Mouse (Mus musculus): Measurements from ENCODE around the gene Pald1.

Pald1 gene

DNA sequence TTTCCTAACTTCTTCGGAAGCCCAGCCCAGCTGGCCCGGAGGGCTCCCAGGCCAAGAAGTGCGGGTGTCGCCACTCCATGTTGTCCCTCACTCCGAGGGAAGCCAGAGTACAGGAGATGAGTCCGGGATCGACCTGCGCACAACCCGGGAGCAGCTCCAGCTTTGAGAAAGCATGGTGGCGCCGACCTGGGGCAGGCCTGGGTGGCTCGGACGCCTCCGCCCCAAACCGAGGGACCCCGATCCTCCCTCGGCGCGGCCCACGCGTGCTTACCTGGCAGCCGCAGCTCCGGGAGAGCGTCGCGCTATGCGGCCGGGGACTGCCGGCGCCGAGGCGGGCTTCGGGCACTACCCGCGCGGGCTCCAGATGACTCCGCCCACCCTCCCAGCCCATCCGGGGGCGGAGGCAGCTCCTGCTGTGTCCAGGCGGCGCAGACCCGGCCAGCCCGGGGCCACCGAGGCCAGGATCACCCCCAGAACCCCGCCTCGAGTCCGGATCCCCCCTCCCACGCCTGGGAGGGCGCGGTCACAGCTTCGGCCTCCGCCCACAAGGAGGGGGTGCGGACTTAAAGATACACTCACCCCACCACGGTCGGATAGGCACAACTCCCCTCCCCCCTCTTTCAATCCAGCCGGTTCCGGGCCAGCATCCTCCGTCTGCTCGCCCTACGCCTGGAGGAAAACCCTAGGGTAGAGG is at the start of gene Pald1:
TSS of gene Pald1 (minus strand) at position 510 of the 694 bp plus-strand sequence.
- DNase-seq (ENCODE audit: low read depth, low spot score): no peak

DNA sequence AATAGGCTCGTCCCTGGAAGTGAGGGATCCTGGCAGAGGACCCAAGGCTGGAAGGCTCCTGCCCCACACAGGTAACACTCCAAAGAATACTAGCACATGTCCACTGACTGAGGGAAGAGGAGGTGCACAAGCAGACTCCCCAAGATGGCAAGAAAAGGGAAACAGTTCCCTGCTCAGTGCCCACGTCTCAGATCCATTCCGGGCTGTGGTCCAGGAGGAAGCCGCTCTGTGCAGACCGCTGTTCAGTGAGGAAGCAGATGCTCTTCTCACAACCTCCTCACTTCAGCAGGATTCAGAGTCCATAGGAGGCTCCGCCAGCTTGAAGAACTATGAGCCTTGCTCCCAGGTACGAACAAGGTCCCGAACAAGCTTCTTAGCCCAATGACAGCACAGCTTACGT is 48.0 kb upstream of the Pald1 start:
- DNase-seq (ENCODE audit: low read depth, low spot score): no peak

DNA sequence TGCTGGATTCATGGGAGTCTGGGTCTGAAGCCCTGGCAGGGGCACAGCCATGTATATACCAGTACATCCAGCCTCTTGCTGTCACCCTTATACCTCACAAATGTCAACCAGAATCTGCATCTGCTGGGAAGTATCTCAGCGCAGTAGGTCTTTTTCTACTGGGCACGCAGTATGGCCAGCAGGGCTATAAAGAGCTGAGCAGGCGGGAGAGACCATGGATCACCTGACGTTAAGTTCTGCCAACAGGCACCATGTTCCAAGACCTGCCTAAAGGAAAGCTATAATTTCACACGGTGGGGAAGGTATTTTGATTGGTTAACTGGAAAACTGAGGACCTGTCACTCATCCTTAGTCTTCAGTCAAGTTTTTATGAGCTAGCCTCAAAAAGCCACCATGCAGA is 45.7 kb upstream of the Pald1 start:
- no peak for DNase-seq (ENCODE audit: low read depth, low spot score)

DNA sequence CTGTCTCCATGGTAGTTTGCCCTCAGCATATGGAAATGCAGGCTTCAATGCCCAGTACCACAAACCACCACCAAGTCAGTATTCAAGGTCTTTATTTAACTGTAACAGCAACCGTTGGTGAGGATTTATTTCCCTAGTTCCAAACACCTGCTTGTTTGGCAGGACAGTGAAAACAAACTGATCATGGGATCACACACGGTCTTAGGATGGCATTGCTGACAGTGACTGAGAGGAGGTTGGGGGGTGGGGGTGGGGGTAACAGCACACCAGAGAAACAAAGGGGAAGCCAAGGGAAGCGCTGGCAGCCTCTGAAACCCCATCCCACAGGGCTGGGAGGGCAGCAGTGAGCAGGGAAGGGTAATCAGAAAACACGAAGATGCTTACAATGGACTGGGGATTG is 45.1 kb upstream of the Pald1 start:
- DNase-seq (ENCODE audit: low read depth, low spot score): no peak

DNA sequence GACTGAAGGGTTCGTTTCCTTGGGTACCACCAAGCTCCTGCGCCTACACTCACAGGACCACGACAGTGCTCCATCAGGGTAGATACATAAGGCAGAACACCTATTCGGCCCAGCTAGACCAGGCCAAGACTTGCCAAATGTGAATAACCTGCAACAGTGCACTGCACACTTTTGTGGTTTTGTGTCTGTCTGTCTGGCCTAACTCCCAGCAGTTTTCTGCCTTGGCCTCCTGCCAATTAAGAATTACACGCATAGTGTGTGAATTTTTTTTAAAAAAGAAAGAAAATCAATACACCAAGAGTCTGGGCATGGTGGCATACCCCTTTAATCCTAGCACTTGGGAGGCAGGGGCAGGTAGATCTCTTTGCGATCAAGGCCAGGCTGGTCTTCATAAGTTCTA is 44.6 kb upstream of the Pald1 start:
- DNase-seq (ENCODE audit: low read depth, low spot score): no peak

DNA sequence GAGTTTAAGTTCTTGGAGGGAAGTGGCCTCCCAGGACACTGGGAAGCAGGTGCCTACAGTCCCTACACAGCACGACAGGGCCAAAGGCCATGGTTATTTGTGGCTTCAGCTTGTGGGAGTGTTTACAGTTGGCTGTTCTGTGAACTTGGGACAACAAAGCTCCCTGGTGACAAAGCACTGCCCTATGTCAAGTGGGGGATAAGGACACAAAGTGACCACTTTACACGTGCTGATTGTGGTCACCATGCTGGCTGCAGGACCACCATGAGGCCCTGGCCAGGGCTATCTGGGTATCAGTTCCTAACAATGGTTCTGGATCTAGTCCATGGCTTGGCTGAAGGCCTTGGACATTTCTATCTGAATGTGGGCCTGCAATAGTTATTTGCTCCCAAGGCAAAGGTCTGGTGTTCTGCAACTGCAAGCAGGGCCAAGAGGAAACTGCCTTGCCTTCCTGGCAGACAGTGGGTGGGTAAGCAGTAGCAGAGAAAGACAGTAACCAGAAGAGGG is 43.0 kb upstream of the Pald1 start:
- DNase-seq (ENCODE audit: low read depth, low spot score): no peak

DNA sequence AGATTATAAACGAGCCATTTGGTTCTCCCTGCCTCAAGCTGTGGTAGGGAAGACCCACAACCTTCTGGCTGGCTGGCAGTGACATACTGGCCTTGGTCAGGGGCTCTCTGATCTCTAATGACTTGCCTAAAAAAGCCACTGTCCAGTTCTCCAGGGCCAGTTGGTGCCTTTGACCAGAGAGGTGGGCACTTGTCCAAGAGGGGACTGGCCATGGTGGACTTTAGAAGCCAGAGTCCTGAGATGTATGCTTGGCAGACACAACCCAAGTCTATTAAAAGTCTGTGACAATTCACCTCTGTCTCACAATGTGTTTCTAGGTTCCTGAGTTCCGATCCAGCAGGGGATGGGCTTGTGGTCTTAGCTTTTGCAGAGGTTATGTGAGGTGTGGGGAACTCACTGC is 41.7 kb upstream of the Pald1 start:
- no peak for DNase-seq (ENCODE audit: low read depth, low spot score)

DNA sequence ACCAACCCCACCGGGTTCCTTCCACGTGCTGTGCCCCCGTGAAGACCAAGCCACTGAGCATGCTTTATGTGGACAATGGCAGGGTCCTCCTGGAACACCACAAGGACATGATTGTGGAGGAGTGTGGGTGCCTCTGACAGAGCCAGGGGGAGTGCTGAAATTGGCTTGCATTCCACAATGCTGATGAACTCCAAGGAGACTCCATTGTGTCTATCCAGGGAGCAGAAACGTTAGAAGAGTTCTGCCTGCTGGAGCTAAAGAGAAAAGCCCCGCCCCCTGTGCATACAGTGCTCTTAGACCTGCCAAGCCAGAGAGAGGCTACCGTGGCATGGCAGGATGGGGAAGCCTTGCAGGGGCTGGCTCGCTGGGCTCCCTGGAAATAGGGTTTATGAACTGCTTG is 41.2 kb upstream of the Pald1 start:
- no peak for DNase-seq (ENCODE audit: low read depth, low spot score)

DNA sequence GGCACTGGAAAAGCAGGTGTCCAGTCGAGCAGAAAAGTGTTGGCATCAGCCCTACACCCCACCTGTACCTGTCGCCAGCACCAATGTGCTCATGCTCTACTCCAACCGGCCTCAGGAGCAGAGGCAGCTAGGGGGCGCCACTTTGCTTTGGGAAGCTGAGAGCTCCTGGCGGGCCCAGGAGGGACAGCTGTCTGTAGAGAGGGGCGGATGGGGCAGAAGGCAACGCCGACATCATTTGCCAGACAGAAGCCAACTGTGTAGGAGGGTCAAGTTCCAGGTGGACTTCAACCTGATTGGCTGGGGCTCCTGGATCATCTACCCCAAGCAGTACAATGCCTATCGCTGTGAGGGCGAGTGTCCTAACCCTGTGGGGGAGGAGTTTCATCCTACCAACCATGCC is 40.0 kb upstream of the Pald1 start:
- no peak for DNase-seq (ENCODE audit: low read depth, low spot score)

DNA sequence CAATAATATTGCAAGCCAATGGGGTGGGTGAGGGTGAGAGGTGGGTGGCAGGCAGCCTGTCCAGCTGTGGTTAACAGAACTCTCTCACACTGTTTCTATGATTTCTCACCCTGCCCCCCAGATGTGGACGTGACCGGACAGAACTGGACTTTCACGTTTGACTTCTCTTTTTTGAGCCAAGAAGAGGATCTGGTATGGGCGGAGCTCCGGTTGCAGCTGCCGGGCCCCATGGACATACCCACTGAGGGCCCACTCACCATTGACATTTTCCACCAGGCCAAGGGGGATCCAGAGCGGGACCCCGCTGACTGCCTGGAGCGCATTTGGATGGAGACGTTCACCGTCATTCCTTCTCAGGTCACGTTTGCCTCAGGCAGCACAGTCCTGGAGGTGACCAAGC is 39.5 kb upstream of the Pald1 start:
- no peak for DNase-seq (ENCODE audit: low read depth, low spot score)

DNA sequence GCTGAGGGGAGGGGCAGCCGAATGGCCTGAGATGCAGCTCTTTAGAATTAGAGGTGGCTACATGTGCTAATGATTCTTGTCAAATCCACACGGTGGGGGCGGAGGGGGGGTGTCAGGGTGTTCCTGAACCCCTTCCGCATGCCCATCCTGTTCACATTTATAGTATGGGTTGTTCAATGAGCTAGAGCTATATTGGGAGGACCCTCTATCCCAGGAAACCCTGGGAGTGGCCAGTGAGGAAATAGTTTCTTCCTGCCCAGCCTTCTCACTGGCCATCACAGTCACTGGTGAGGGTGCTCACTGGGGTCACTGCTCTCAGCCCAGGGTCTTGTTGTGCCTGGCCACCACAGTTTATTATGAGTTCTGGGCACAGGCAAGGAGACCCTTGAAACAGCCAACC is 36.7 kb upstream of the Pald1 start:
- DNase-seq (ENCODE audit: low read depth, low spot score): no peak

DNA sequence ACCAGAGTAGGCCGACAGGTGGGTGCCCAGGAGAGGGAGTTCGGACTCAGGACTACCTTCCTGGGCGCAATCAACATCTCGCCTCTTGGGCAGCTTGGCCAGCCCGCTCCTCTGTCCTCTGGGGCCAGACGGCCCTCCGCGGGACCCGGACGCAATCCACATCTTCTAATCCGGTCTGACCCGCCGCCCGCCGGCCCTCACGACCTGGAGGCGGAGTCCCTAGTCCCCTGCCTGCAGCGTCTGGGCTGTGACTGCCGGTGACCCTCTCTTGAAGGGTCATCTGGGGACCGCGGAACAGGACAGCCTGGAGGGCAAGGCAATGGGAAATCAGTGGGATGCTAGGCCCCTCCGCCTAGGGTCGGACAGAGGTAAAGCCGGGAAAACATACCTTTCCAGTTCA is 35.8 kb upstream of the Pald1 start:
- DNase-seq (ENCODE audit: low read depth, low spot score): no peak

DNA sequence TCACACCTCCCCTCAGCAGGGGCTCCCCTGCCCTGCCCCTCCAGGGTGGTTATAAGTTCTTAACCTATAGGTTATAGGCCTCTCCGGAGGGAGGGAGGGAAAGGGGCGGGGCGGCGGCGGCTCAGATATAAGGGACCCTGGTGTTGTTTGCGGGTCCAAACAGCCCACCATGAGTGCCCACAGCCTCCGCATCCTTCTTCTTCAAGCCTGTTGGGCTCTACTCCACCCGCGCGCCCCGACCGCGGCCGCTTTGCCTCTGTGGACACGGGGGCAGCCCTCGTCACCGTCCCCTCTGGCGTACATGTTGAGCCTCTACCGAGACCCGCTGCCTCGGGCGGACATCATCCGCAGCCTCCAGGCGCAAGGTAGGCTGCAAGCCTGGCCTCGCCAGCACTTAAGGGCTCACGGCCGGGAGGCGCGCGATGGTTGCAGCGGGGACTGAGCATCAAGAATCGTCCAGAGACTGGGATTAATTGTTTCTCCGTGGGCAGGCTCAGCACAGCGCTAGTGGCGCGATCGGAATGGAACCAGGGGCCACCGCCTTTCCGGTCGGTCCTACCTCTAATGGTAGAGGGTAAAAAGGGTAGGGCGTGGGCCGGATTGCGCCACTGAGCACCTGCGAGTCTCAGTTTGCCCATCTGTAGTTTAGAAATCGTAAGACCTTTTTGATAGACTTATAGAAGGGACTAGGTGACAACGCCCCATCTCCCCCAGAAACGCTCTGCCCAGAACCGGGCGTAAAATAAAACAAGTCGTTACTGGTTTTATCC is 35.0 kb upstream of the Pald1 start:
- no peak for DNase-seq (ENCODE audit: low read depth, low spot score)

DNA sequence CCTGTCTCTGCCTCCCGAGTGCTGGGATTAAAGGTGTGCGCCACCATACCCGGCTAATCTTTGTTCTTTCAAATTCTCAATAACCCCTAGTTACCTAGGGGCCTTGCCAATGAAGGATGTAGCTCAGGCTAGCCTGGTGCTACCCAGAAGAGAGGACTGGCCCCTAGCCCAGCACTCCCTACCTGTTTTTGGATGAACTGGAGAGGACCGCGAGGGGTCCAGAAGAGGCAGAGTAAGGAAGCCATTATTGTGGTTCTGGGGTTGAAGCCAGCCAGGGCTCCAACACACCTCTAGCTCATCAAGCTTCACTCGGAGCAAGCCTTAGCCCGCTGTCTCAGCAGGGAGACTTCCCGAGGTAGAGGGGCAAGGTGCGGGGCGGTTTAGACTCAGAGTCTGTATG is 34.3 kb upstream of the Pald1 start, which contains the start of gene Nodal:
TSS of gene Nodal (plus strand) at position 301 of the 400 bp plus-strand sequence.
- no peak for DNase-seq (ENCODE audit: low read depth, low spot score)

DNA sequence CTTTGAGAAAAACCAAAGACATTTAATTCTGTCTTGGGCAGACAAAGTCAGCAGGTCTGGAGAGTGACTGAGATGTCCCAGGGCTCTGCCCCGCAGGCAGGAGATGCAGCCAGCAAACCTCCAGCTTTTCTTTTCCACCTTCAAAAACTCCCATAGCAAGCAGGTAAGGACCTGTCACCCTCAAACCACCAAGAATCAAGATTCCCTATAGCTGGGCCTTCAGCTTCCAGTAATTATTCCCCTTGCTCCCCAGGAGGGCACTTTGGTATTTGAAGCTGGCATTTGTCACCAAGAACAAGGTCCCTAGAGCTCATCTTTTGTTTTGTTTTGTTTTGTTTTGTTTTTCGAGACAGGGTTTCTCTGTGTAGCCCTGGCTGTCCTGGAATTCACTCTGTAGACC is 33.7 kb upstream of the Pald1 start:
- no peak for DNase-seq (ENCODE audit: low read depth, low spot score)

DNA sequence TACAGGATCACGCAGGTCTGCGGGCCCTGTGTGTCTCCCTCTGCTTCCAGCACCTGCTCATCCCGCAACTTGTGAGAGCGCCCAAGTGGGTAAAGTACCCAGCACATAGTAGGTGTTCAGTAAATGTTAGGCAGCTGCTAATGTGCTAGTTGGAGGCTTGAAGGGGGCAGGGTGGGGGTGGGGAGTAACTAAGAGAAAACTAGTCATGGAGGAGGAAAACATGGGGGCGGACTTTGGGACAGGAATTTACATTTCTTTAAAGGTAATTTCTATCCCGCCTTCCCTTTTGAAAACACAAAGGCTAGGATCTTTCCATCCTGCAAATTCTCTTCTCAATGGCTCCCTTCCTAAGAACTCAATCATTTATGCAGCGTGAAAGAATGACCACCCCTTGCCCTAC is 33.2 kb upstream of the Pald1 start:
- DNase-seq (ENCODE audit: low read depth, low spot score): no peak

DNA sequence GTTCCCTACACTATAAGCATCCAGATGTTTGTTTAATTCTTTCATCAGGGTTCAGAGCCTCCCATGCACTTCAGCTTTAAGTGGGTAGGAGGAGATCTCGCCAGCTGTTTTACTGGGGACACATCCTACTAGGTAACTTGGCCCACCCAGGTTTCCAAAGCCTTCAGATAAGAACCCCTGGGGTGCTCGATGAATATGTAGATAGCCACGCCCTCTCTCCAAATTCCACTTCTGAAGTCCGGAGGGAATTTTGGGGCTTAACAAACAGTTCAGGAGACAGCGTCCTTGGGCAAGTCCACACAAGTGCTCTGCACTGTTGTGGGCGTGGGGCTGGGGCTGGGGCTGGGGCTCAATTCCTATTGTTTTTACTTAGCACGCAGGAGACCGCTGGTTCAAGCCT is 32.6 kb upstream of the Pald1 start:
- DNase-seq (ENCODE audit: low read depth, low spot score): no peak

DNA sequence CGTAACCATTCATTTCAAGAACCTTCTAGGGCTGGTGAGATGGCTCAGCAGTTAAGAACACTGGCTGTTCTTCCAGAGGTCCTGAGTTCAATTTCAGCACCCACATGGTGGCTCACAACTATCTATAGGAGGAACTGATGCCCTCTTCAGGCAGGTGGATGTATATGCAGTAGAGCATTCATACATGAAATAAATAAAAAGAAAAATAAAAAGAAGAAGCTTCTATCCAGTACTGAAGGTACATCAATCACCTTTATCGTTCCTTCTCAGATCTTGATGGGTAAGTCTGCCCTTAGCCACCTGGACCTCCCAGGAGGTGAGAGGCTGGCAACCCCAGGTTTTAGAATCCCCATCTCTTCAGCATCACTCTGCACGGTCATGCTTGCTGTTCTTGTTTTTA is 31.9 kb upstream of the Pald1 start:
- DNase-seq (ENCODE audit: low read depth, low spot score): no peak

DNA sequence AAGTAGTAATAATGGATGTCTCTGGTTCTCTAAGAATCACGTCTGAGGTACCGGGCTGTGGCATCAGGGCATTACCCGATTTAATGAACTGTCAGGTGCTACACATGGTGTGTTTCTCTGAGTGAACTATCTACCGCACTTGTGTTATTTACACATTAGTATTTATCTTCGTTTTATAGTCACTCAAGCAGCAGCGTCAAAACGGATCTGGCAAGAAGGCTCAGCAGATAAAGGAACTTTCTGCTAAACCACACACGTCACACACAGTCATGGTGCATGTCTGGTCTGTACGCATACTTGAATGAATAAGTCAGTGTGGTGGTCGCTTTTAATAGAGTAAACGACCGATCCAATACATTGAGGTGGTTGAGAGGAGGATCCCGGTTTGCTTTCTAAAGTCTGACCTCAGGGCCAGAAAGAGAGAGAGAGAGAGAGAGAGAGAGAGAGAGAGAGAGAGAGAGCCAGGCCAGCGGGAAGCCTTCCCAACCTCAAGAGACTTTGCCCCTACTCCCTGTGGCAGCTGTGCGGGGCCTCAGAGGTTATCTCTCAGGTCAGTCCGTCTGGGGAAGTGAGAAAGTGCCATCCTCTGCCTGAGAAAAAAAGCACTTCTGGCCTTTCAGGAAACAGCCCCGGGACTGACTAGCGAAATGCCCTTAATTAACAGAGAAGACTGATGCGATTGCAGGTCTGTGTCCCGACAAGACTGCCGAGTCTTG is 29.7 kb upstream of the Pald1 start:
- no peak for DNase-seq (ENCODE audit: low read depth, low spot score)

DNA sequence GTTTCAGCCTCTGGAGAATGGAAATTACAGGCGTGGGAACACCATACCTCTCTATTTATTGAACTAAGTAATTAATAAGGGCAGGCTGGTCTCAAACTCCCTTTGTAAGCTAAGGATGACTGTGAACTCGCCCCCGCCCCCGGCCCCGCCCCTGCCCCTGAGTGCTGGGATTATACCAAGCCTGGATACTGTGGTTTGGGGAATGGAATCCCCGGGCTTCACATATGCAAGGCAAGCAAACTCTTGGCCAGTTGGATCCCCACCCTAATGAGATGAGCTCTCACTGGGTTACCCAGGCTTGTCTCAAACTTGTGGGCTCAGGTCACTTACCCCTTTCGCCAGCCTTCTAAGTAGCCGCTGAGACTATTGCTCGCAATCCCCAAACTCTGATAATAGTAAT is 26.9 kb upstream of the Pald1 start:
- no peak for DNase-seq (ENCODE audit: low read depth, low spot score)

DNA sequence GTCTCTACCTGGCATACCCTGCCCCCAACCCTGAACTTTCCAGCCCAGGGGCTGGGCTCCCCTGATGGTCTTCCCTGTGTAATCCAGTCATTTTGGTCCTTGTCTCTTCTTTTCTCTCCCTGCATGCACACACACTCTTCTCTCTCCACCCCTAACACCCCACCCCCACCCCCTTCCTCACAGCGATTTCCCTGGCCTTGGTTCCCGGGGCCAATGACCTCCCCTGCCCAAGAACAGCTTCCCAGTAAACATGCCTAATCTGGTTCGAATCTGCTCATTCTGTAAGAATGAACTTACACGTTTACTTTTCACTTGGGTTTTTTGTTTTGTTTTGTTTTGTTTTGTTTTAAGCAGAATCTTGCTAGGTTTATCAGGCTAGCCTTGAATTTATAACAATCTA is 26.4 kb upstream of the Pald1 start:
- DNase-seq (ENCODE audit: low read depth, low spot score): no peak

DNA sequence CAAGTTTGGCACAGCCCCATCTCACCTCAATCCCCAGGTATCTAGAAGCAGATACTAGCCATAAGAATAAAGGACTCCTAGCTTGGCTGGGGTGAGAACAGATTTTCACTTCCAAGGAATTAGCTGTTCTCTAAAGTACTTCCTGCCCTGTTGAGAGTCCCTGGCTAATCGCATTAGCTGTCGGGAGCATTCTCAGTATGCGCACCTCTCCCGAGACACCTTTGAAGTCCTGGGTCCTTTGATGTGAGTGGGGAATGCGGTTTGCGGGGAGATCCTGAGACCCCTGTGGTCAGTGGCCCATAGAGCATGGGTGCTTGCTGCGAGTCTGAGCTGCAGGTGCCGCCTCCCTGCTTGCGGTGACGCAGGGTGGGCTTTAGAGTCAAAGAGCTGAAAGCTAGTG is 22.6 kb upstream of the Pald1 start:
- no peak for DNase-seq (ENCODE audit: low read depth, low spot score)

DNA sequence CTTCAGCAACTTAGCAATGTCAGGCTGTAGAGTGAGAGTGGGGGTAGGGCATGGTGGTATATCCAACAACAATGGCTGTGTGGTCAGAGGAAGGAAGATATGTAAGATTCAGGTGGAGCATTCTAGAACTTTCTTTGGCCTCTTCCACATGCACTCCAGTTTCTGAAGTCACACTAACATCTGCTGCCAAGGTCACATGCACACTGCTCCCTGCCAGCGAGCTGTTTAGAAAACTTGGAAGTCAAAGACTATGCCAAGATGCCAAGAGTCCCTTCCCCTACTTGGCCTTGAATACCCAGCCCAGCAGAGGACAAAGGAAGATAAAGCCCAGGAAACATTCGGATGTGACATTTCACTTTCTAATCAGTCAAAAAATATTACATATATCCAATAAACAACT is 19.6 kb upstream of the Pald1 start:
- no peak for DNase-seq (ENCODE audit: low read depth, low spot score)

Measured in retina, adult 2 months (tissue).